Mouse (Mus musculus) frontal cortex, adult 2 months (tissue): ENCODE measurements around the gene Smc1b. TPM values are rescaled to one million over a fixed set of nuclear protein-coding genes. Genes with fewer than 3 reads are reported as not detected.
A peak's percentile ranks its signal among the peaks of the same experiment; 100 is the strongest.

ENCODE experiments used
- DNase-seq, 2 experiments: peaks; one replicate each; pipeline ENCODE4 v3.0.0; 2022; ENCODE audit warnings: low spot score in 1 of 2; ENCODE audit errors: extremely low spot score in 1 of 2
- polyA plus RNA-seq: library from polyadenylated mRNA; depleted of rRNA; stranded (reverse); fragments of >200 nt; gene quantifications from 2 replicates; pipeline ENCODE4 v1.2.3, GENCODE M21; 2012; rRNA removed

Gene Smc1b
- polyA plus RNA-seq = 0.02 and 0.04 TPM in 2 replicates

DNA sequence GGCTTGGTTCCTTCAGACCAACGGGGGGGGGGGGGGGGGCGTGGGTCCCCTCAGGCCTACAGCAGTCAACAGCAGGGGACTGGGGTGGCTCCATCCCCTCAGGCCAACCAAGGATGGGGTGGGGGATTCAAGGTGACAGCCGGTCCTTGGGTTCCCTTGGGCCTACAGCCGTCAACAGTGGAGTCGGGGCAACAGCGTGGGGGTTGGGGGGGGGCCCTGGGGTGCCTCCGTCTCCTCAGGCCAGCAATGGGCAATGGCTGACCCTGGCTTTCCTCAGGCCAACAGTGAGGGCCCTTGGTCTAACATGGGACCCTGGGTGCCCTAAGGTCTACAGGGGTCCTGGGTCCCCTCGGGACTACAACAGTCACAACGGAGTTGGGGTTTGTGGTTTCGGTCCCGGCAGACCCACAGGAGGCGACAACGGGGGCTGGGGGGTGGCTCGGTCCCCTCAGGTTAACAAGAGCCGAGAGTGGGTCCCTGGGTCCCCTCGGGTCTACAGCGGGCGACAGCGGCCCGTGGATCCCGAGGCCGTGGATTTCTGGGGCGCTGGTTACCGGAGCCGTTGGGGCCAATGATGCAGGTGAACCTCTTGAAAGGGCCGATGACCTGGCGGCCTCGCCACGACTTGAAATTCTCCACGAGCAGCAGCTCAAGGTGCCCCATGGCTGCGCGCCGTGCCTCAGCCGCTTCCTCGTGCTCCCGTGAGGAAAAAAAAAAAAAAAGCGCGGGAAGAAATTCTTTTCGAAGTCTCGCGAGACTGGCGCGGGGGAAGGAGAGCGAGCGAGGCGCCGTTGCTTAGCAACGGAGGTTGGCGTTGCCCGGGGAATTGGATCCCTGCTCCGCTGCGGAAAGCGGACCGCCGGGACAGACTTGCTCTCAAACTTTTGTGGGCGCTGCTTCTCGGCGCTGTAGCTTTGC lies at the start of gene Smc1b, which contains the start of gene Ribc2:
Smc1b (minus strand) TSS at position 690 of the 918 bp plus-strand sequence.
Ribc2 (plus strand) TSS at position 804 of the 918 bp plus-strand sequence.
- peak; percentile 33 to 82 for DNase-seq

- DNase-seq = no peak
Measured at GRCm38 (mm10) chr15:85180368-85180767, 48.6 kb upstream of the Smc1b start.

DNA sequence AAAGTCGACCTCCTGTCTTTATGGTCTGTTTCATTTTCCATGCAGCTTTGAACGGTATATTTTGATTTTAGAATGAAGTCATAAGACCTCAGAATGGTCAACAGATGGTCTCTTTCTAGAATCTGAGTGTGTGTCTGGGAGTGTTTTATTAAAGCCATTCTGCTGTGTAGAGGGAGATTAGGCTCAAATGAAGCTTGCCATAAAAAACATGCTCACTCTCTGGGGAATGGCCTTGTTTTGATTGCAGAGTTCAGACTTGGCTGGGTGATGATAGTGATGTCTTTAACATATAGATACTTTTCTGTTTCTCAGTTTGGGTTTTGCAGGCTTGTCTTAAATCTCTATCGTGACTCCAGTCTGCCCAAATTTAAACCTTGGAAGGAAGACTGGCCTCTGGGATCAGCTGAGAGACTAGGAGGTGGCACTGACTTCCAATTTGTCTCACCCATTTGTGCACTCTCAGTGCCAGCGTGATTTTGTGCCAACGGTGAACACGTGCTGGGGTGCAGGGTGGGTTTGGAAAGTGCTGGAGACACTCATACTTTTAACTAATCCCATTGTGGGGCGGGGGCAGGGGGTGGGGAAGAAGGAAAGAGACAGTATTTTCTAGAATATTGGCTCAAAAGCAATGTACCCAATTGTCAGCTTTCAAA lies 47.9 kb upstream of the Smc1b start:
- no peak for DNase-seq

DNA sequence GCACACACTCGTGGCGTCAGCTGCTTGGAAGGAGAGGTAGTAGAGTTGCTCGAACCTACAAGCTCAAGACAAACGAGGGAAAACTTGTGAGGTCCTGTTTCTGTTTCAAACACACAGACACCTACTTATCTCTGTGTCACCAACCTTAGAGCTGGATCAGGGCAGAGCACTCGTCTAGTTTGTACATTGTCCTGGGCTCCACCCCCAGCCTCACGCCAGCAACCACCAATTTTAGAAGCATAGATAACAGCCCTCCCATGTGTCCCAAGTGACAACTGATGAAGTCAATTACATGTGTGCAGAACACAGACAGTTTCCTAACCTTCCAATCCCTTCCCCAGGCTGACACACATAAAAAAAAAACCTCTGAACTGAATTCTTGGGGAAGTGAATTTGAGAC lies 46.4 kb upstream of the Smc1b start:
- DNase-seq = no peak

DNA sequence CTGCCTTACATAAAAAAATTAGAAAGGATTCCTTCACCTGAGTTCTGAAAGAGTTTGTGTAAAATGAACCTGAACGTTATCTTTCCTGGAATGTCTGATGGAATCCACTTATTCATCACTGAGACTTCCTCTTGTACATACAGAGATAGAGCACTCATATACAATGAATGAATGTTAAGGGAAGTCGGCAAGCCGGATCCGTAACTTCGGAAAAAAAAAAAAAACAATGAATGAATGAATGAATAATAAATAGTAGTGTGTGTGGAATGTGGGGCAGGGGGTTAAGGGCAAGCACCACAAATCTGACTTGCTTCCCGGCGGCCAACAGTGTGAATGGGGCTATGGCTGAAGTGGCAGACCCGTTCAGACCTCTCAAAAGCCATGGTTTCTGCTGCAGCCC lies 45.8 kb upstream of the Smc1b start:
- no peak for DNase-seq

GRCm38 (mm10) chr15:85174060-85174459 lies 42.3 kb upstream of the Smc1b start:
- no peak for DNase-seq

- no peak for DNase-seq
Measured at GRCm38 (mm10) chr15:85173425-85173824, 41.7 kb upstream of the Smc1b start.

- DNase-seq = no peak
Measured at GRCm38 (mm10) chr15:85172054-85172453, 40.3 kb upstream of the Smc1b start.

DNA sequence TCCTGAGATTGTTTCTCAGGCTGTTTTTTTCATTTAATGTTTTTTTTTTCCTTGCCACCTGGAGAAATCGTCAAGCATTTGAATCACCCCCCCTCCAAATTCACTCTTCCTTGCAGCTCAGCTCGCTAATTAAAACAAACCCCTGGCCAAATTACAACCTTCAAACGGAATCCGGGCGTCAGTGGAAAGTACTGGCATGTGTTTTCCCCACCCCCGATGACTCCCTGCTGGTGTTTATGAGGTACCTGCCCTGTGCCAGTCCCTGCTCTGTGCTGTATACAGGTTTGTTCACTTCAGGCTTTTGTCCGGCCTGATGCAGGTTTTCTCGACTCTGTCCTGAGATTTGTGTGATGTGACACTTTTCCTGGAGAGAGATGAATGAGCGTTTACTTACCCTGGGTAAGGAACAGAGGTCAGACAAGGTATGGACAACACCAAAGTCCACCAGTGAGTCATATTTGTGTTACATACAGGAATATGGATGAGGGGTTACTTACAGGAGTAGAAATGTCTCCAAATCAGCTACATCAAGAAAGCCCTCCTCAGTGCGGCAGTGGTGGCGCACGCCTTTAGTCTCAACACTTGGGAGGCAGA lies 35.4 kb upstream of the Smc1b start:
- no peak for DNase-seq

DNA sequence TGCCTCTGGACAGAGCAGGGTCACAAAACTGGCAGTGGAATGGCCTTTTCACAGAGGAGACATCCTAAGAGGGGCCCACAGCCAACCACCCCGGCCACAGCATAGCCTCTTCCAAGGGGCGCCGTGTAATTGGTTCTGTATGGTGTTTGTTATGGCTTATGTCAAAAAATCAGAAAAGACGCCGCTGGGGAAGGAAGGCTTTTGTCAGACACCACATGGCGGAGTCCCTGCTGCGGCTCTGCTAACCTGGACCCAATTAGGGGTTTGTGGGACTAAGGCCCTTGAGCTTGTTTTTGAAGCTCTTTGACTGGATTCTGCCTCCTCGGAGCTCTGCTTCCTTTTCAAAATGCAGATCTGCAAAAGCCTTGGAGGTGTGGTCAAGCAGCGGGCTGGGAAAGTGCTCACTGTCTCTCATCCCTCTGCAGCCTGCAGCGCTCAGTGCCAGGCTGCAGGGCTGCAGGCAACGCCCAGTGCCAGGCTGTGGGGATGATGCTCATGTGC lies 34.7 kb upstream of the Smc1b start:
- DNase-seq = no peak

DNA sequence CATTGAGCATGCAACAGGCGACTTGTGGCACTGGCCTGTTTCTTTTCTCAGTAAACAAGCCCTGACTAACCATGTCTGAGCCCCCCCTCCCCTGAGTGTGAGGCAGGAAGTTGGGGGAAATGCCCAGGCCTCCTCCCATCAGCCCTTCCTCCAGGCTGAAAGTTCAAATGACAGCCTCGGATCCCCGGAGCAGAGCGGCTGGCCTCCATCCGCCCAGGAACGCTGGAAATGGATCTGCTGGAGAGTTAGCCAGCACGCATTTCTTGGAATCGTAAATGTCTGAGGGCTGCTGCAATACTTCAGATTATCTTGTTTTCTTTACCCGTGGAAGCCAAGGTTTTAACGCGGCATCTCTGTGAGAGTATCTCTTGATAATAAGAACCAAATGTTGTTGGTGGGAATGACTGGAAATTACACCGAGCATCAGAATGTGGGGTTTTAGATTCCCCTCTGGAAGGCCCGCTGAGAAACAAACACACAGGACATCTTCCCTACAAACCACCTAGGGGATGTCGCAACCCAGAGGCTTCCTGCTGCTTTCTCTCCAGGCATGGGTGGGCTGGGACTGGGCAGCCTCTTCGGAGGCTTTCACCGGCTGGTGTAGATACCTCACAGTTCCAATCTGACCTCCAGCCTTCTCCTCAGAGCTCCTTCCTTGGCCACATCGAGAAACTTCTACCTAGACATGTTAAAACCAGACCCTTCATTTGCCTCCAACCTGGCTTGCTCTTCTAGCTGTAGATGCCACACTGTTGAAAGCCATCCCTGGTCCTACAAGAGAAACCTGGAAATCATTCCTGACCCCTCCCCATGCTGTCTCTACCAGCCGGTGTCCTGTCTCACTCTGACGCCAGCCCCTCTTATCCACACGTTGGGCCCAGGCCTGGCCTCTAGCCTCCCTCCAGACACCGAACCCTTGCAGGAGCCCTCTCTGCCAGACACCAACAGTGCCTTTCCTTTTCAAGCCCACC lies 31.2 kb upstream of the Smc1b start:
- DNase-seq = no peak

DNA sequence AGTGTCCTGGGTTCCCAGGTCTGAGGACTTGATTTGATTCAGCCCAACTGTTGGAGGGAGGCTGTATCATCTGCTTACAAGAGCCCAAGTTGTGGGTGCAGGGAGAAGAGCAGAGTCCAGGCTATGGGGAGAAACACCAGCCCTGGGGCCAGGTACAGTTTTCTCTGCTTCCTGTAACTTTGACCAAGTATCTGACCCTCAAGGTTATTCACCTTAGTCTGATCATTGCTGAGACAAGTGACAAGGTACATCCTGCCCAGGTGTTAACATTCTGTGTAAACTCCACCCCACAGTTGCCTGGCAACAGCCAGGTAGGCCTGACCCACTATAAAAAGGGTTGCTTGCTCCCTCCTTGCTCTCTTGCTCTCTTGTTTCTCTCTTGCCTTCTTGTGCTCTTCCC lies 29.7 kb upstream of the Smc1b start:
- no peak for DNase-seq

DNA sequence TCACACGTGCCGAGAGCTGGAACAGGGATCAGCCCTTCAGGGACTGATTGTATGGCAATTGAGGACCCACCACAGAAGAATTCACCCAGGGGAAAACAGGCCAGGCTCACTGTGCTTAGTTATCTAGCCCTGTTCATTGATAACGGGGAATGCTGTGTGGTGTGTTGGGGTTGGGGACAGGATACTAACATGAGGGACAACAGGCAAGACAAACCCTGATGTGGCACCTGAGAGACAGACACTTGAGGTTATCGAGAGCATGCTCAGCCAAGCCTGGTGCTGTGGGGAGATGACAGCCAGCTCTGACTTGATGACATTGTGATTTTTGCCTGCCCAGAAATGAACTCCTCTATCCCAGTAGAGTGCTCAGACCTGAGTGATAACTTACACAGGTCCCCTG lies 24.4 kb upstream of the Smc1b start:
- no peak for DNase-seq

DNA sequence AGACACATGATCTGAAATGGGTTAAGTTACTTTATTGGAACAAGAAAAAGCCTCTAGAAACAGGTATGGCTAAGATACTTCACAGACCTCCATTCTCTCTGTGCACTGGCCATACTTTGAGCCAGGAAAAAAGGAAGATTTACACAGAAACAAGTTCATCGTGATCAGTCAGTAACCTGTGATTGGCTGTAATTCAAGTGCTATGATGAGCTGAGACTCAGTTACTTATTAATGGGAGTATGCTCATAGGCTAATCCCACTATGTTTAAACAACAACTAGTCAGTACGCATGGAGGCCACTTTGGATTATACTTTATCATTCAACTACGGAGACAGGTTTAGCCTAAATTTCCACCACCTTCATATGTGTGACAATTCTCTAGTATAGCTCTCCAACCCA lies 22.3 kb upstream of the Smc1b start:
- no peak for DNase-seq

DNA sequence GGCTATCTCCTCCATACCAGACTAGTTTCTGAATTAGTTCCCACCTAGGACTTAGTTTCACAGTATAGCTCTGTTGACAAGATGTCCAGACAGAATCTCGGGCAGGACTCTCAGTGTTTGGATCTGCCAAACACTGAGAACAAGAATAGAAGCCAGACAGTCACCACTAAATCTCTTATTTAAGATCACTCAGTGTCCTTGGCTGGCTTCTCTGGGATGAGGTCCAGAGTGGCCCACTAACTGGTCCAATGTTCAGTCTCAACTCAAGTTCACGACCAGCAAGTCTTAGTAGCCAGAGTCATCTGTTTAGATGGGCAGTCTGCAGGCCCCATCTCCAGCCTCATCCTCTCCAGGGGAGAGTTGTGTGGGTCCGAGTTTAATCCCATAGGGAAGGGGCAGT lies 20.8 kb upstream of the Smc1b start:
- no peak for DNase-seq

DNA sequence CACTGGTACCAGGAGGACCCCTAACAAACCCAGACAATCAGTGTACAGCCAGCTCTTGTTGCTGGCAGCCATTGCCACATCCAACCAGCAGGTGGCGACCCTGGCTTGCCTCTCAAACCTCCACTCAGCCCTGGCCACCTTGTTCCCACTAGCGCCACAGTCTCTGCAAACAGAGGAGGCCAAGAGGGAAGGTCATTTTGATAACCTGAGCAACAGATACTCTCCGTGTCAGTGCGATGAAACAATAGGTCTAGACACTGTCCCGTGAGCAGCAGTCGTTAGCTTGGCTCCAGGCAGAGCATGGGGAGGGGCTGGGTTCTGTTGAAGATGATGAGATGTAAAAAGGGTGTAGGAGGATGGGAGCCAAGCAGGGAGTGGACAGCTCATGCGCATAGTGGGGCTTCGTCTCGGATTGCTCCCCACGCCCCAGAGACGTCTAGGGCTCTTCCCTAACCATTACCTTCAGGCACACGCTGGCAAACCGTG lies 19.7 kb upstream of the Smc1b start:
- peak; percentile 24 to 86 for DNase-seq

DNA sequence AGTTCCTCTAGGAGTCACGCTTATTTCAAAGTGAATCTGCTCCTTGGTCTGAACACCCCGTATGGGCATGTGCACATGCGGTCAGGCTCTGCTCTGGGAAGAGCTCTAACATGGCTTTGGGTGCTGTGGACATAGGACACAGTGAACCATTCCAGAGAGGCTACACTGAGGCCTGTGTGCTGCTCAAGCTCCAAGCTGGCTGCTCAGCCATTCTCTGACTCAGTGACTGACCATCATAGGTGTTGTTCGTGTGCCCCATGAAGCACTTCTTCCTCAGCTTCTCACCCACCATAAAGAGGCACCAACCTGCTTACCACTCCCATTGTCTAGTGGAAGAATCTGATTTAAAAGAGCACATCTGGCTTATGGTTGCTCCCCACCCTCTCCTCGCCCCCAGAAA lies 12.5 kb upstream of the Smc1b start:
- no peak for DNase-seq

- no peak for DNase-seq
Measured at GRCm38 (mm10) chr15:85143747-85144146, 12.0 kb upstream of the Smc1b start.

DNA sequence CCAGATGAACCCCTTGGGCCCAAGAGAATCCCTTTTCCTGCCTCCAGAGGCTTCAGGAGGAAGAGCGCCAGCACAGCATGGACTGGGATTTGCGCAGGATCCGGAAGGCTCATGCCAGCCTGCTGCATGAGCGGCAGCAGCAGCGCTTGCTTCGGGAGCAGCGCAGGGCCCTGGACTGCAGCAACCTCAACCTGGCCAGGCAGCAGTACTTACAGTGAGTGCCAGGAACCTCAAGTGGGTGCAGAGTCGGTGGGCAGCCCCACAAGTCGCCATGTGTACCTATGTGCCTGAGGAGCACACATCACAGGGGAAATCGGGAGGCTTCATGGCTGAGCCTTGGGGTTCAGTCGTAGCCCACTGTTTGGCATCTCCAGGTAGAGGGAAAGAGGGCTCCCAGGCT lies 11.4 kb upstream of the Smc1b start:
- no peak for DNase-seq

GRCm38 (mm10) chr15:85142441-85142840 lies 10.7 kb upstream of the Smc1b start:
- DNase-seq = no peak
